16 mouse cellular contexts compared by ENCODE assay signal in genomic region chr13:94050036-94050435, GRCm38 (mm10). TPM values are rescaled to one million over a fixed set of nuclear protein-coding genes. Genes with fewer than 3 reads are reported as not detected.
DNase-seq lines count a peak whose midpoint lies in the region; ATAC-seq lines count a peak whose summit lies in the region.
"Had no signal": no experiment of that assay in that cellular context is flagged by ENCODE, and none has a peak within 500 bp of the region (broad histone marks: within the 10 kb centered on the region; RNA-seq: fewer than 3 reads in every experiment).

No protein-coding gene starts in this region.

- peak; percentile 38 to 43 for DNase-seq in heart, adult 9 months (ENCODE audit: low spot score in 2 of 2)
- peak; percentile 48 for DNase-seq in lung, postnatal 25 days (ENCODE audit: low spot score)
- no peak for DNase-seq in lung, adult 18-20 months
- DNase-seq in ovary, postnatal 10 days (ENCODE audit: low spot score) = no peak
- DNase-seq: cerebellum, postnatal 10 days; right cerebral cortex, postnatal 14 days; thymus, postnatal 25 days had no signal

- no peak for ATAC-seq in heart, embryonic 11.5 days (replicated peaks; ENCODE audit: insufficient number of reproducible peaks, low FRiP score, low TSS enrichment)
- ATAC-seq in granulocyte monocyte progenitor cell, adult 5-6 weeks (replicated peaks; ENCODE audit: poor library complexity, severe bottlenecking) = peak; percentile 95
- no peak for ATAC-seq in erythroblast, adult 5-6 weeks (replicated peaks; ENCODE audit: low FRiP score, poor library complexity, severe bottlenecking)
- ATAC-seq: forebrain, embryonic 13.5 days; intestine, embryonic 15.5 days had no signal

- WGBS in heart, embryonic 11.5 days (ENCODE audit: insufficient replicate concordance) = 63% methylated on average over 7 of the region's 7 CpGs

- no peak overlapping the region for H3K4me3 ChIP-seq in heart, embryonic 11.5 days (ENCODE audit: low read depth, low read length)
- H3K4me3 ChIP-seq: forebrain, embryonic 13.5 days; hindbrain, embryonic 13.5 days; intestine, embryonic 15.5 days; kidney, embryonic 15.5 days; limb, embryonic 10.5 days had no signal

- H3K9me3 ChIP-seq in heart, embryonic 11.5 days (replicated peaks; ENCODE audit: control insufficient read depth, low read length) = no peaks in the 10 kb centered on the region
- H3K9me3 ChIP-seq: forebrain, embryonic 13.5 days; hindbrain, embryonic 13.5 days; intestine, embryonic 15.5 days; kidney, embryonic 15.5 days; limb, embryonic 10.5 days had no signal

- no peaks in the 10 kb centered on the region for H3K36me3 ChIP-seq in heart, embryonic 11.5 days (ENCODE audit: control insufficient read depth, insufficient read depth, low read length)
- H3K36me3 ChIP-seq: hindbrain, embryonic 13.5 days; intestine, embryonic 15.5 days; kidney, embryonic 15.5 days; limb, embryonic 10.5 days had no signal

- H3K27ac ChIP-seq in heart, embryonic 11.5 days (ENCODE audit: low read depth, low read length) = no peak overlapping the region
- H3K27ac ChIP-seq: forebrain, embryonic 13.5 days; hindbrain, embryonic 13.5 days; intestine, embryonic 15.5 days; kidney, embryonic 15.5 days; limb, embryonic 10.5 days; liver, embryonic 14.5 days had no signal

- H3K27me3 ChIP-seq in heart, embryonic 11.5 days (ENCODE audit: control insufficient read depth, insufficient read depth, low read length) = no peaks in the 10 kb centered on the region
- H3K27me3 ChIP-seq: forebrain, embryonic 13.5 days; intestine, embryonic 15.5 days; kidney, embryonic 15.5 days had no signal

- H3K4me1 ChIP-seq in heart, embryonic 11.5 days (ENCODE audit: control insufficient read depth, insufficient read depth, low read length) = no peaks in the 10 kb centered on the region
- H3K4me1 ChIP-seq: forebrain, embryonic 13.5 days; hindbrain, embryonic 13.5 days; intestine, embryonic 15.5 days; limb, embryonic 10.5 days had no signal

- no peak overlapping the region for H3K4me2 ChIP-seq in heart, embryonic 11.5 days
- H3K4me2 ChIP-seq: forebrain, embryonic 13.5 days; hindbrain, embryonic 13.5 days; intestine, embryonic 15.5 days; kidney, embryonic 15.5 days had no signal

- no peak overlapping the region for H3K9ac ChIP-seq in heart, embryonic 11.5 days (ENCODE audit: low read depth, low read length)
- H3K9ac ChIP-seq: forebrain, embryonic 13.5 days; hindbrain, embryonic 13.5 days; intestine, embryonic 15.5 days; kidney, embryonic 15.5 days; liver, embryonic 14.5 days had no signal

RNA-seq across cellular contexts. Expression of gene Lhfpl2, which starts 7.6 kb away (rescaled TPM):
- polyA plus RNA-seq in heart, embryonic 11.5 days (2014; fragmentation: Nextera tagmentation; extraction: Ambion mirVana) = 18.5 and 24.8 TPM in 2 replicates
- total RNA-seq in granulocyte monocyte progenitor cell, adult 5-6 weeks (2014; fragmentation: Nextera tagmentation) = 14.6 and 25.1 TPM in 2 replicates
- total RNA-seq in granulocyte monocyte progenitor cell, adult 5-6 weeks (2017) = 11.2 and 14.2 TPM in 2 replicates
- 1.3 and 7.9 TPM in 2 replicates for total RNA-seq in erythroblast, adult 5-6 weeks (2015; ENCODE audit: low replicate concordance)
- 3.1 and 4.8 TPM in 2 replicates for total RNA-seq in erythroblast, adult 5-6 weeks (2017; ENCODE audit: low replicate concordance)

Comparison
In these comparisons a context has a peak if more than half of its experiments do, and no peak if none do; other contexts are left out.
1. DNase-seq: peak in heart, adult 9 months (2 of 2) and lung, postnatal 25 days (single experiment); none in lung, adult 18-20 months (0 of 2) and ovary, postnatal 10 days (single experiment).